10 mouse cellular contexts compared by ENCODE assay signal in genomic region chr9:109914269-109914926, GRCm38 (mm10). TPM values are rescaled to one million over a fixed set of nuclear protein-coding genes. Genes with fewer than 3 reads are reported as not detected.
DNase-seq lines count a peak whose midpoint lies in the region; ATAC-seq lines count a peak whose summit lies in the region.
"Had no signal": no experiment of that assay in that cellular context is flagged by ENCODE, and none has a peak within 500 bp of the region (broad histone marks: within the 10 kb centered on the region; RNA-seq: fewer than 3 reads in every experiment).

No protein-coding gene starts in this region.

- H3K27ac ChIP-seq in kidney, embryonic 16.5 days (ENCODE audit: low read length) = peak overlapping the region; percentile 64; the same call in 1 of the 2 replicates
- H3K27ac ChIP-seq: left cerebral cortex, adult 2 months; midbrain, embryonic 10.5 days had no signal

- WGBS in kidney, embryonic 16.5 days = 35% methylated on average over 4 of the region's 4 CpGs

- H3K27me3 ChIP-seq in kidney, embryonic 16.5 days (ENCODE audit: insufficient read depth, low read length) = no peaks in the 10 kb centered on the region
- peaks cover 15% of the 10 kb centered on the region for H3K27me3 ChIP-seq in megakaryocyte, embryonic 14.5 days (replicated peaks)

- ATAC-seq in kidney, embryonic 16.5 days (ENCODE audit: low FRiP score, low TSS enrichment) = peak; percentile 82
- peak; percentile 96 for ATAC-seq in common myeloid progenitor, adult 5-6 weeks (replicated peaks; ENCODE audit: low read depth, poor library complexity, severe bottlenecking)

- H3K9me3 ChIP-seq in kidney, embryonic 16.5 days (ENCODE audit: low read length) = no peaks in the 10 kb centered on the region
- H3K9me3 ChIP-seq in megakaryocyte, embryonic 14.5 days = no peaks in the 10 kb centered on the region
- H3K9me3 ChIP-seq: midbrain, embryonic 10.5 days had no signal

- no peak overlapping the region for H3K4me3 ChIP-seq in kidney, embryonic 16.5 days (ENCODE audit: low read length)
- peak overlapping the region; percentile 5 for H3K4me3 ChIP-seq in megakaryocyte, embryonic 14.5 days (replicated peaks)
- H3K4me3 ChIP-seq: left cerebral cortex, adult 2 months; midbrain, embryonic 10.5 days had no signal

- no peak overlapping the region for H3K4me2 ChIP-seq in kidney, embryonic 16.5 days (replicated peaks; ENCODE audit: low read depth, low read length)

- no peak overlapping the region for H3K9ac ChIP-seq in kidney, embryonic 16.5 days (replicated peaks; ENCODE audit: low read length)

- no peaks in the 10 kb centered on the region for H3K36me3 ChIP-seq in kidney, embryonic 16.5 days (ENCODE audit: insufficient read depth, low read length)
- H3K36me3 ChIP-seq in megakaryocyte, embryonic 14.5 days (replicated peaks; ENCODE audit: low read length) = no peaks in the 10 kb centered on the region
- H3K36me3 ChIP-seq: midbrain, embryonic 10.5 days had no signal

- DNase-seq in kidney, adult 18-20 months = no peak
- peak; percentile 58 for DNase-seq in ES-CJ7 (ENCODE audit: low read depth, low spot score)
- DNase-seq in frontal cortex, postnatal 14 days (ENCODE audit: low spot score in 2 of 2) = no peak
- no peak for DNase-seq in right cerebral cortex, postnatal 36 days (ENCODE audit: low spot score in 2 of 2)
- DNase-seq: thymus, postnatal 36 days had no signal

- H3K4me1 ChIP-seq in kidney, embryonic 16.5 days (ENCODE audit: insufficient read depth, low read length) = peaks cover 8% of the 10 kb centered on the region
- H3K4me1 ChIP-seq in megakaryocyte, embryonic 14.5 days = peaks cover 11% of the 10 kb centered on the region
- H3K4me1 ChIP-seq: midbrain, embryonic 10.5 days had no signal

RNA-seq across cellular contexts. Expression of gene Map4, which starts 16.9 kb away (rescaled TPM):
- 53.9 and 64.7 TPM in 2 replicates for polyA plus RNA-seq in kidney, embryonic 16.5 days (2015; fragmentation: Nextera tagmentation; extraction: Ambion mirVana)
- total RNA-seq in common myeloid progenitor, adult 5-6 weeks (2017) = 16.4 and 19.1 TPM in 2 replicates
- 13.9 and 22.7 TPM in 2 replicates for polyA plus RNA-seq in megakaryocyte, embryonic 14.5 days (2012; ENCODE audit: insufficient read depth, low replicate concordance)

RNA-seq across cellular contexts. Expression of gene Cdc25a, which starts 39.0 kb away (rescaled TPM):
- polyA plus RNA-seq in kidney, embryonic 16.5 days (2015; fragmentation: Nextera tagmentation; extraction: Ambion mirVana) = 24.3 and 28.0 TPM in 2 replicates
- total RNA-seq in common myeloid progenitor, adult 5-6 weeks (2017) = 39.7 and 58.2 TPM in 2 replicates
- 13.7 and 15.0 TPM in 2 replicates for polyA plus RNA-seq in megakaryocyte, embryonic 14.5 days (2012; ENCODE audit: insufficient read depth, low replicate concordance)
